Mouse (Mus musculus): ENCODE data around the gene Msmb. TPM values are rescaled to one million over a fixed set of nuclear protein-coding genes. Genes with fewer than 3 reads are reported as not detected.
"Not testable (repeated sequence)": the region's sequence is repeated elsewhere in the genome, so short reads cannot be mapped to it uniquely, and the experiment has no call there.

Gene Msmb
- not detected for total RNA-seq (2021)
- long read RNA-seq, experiment 1: 0 reads
- long read RNA-seq, experiment 2: 0 reads

GRCm38 (mm10) chr14:32141723-32142122 is at the start of gene Msmb:
TSS of gene Msmb (plus strand) at chr14:32142023.
- no peak for DNase-seq

- DNase-seq: no peak
Observed at GRCm38 (mm10) chr14:32093018-32093417, 48.8 kb upstream of the Msmb start.

DNA sequence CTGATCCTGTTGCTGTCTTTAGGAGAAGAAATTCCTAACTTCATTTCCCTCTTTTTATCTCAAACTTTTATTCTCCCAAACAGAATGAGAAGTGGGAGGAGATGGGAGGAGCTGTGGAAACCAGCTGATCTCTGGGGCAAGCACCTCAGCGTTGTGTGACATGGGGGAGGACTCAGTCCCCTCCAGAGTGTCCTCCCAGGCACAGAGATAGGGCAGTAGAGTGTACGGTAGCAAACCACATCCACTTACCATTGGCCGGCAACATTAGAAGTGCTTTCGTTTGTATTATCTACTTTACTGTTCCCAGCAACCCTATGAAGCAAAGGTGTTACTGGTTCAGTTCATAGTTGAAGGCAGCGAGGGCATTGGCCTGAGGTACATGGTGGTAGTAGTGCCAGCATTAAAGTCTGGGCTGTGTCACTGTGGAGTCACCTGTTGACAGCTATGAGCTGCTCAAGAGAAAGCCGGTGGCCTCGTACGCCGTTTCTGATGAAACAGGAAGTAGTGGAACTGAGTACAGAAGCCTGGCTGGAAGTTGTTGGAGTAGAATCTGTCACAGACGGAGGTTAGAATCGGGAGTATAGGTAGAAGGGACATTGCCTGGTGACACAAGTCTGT is 48.2 kb upstream of the Msmb start:
- no peak for DNase-seq

GRCm38 (mm10) chr14:32095646-32096045 is 46.2 kb upstream of the Msmb start:
- no peak for DNase-seq

DNA sequence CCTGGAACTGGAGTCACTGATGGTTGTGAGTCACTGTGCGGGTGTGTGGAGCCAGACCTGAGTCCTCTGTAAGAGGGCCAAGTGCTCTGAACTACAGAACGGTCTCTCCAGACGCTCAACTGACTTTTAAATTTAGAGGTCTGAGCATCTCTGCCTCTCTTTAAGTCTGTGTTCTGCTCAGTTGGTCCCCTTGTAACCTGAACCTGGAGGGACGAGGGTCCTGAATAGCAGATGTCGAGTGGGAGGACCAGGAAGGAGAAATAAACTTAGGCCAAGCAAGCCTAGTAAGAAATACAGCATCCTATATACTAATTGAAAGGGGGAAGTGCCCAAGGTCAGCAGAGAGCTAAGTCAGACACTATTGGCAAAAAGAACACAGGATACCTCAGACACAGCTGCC is 45.1 kb upstream of the Msmb start:
- no peak for DNase-seq

GRCm38 (mm10) chr14:32097691-32098090 is 44.1 kb upstream of the Msmb start:
- DNase-seq: no peak

DNA sequence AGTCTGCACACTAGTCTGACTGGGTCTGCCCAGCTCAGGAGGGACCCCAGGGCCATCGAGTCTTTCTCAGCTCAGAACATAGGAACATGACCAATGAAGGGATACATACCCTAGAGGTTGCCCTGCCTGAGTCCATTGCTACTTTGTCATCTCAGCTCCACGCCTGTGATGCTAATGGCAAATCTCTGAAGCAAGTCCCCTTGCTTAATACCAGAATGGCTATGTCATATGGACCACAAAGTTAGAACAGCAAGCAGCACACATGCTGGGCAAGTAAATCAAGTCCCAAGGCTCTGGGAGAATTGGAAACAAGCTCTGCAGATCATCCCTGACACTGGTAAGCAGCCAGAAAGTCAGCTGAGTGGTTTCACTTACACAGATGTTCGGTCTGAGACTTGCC is 42.9 kb upstream of the Msmb start:
- no peak for DNase-seq

DNA sequence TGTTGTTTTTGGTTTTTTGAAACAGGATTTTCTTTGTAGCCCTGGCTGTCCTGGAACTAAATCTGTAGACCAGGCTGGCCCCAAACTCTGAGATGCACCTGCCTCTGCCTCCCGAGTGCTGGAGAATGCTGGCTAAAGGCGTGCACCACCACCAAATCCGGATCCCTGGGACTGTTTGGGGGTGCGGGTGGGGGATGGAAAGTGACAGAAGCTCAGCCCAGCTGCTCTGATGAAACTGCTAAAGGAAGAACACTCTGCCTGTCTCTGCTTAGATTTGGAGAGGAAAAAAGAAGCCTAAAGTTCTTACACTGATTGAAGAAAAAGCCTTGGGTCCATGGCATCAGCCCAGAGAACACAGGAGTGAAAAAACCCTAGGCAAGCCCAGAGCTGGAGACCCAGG is 38.3 kb upstream of the Msmb start:
- no peak for DNase-seq

- DNase-seq: no peak
Observed at GRCm38 (mm10) chr14:32105663-32106062, 36.2 kb upstream of the Msmb start.

GRCm38 (mm10) chr14:32106911-32107310 is 34.9 kb upstream of the Msmb start:
- DNase-seq: no peak

DNA sequence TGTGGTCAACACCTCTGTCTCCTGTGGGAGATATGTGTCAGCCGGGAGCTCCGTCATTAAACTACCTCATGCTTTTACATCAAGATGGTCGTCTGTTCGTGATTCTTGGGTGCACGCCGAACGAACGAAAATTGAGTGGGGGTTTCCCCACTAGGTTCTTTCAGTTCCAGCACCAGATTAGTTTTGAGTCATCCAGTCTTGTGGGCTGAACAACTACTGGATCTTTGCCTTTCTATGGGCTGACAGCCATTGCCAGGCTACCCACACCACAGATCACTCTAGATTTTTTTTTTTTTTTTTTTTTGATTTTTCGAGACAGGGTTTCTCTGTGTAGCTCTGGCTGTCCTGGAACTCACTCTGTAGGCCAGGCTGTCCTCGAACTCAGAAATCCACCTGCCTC is 29.7 kb upstream of the Msmb start:
- not testable (repeated sequence) for DNase-seq

GRCm38 (mm10) chr14:32120940-32121919 is 20.6 kb upstream of the Msmb start:
- DNase-seq: no peak

DNA sequence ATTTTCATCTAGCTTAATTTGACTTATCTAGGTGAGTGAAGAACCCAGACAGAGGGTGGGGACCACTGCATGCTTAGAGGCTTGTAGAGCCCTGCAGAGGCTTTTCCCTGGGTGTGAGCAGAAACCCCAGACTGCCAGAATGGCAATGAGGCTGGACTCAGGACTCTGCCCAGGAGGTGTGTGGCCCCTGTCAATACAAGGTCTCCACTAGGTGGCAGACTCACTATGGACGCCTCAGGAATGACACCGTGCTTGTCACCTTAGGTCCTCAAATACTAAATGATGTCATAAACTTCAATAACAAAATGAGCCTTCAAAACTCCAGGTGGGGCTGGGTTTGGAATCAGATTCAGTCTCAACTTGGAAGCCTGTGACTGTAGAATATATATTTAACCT is 19.9 kb upstream of the Msmb start:
- no peak for DNase-seq

DNA sequence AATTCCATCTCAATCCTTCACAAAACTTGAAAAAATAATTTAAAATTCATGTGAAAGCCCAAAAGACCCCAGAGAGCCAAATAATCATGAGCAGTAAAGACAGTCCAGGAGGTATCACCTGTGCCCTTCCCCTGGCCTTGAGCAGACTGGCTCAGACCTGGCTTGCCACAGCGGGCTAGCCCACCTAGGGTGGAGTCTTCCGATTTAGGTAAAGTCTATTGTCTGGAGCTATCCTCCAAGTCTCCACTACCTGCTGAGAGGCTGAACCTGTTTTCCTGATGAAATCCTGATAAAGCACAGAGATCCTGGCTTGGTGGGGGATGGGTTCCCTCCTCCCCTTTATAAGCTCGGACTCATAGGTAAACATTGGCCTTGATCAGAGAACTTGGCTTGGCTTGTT is 17.6 kb upstream of the Msmb start:
- DNase-seq: no peak

- not testable (repeated sequence) for DNase-seq
Observed at GRCm38 (mm10) chr14:32125256-32125655, 16.6 kb upstream of the Msmb start.

DNA sequence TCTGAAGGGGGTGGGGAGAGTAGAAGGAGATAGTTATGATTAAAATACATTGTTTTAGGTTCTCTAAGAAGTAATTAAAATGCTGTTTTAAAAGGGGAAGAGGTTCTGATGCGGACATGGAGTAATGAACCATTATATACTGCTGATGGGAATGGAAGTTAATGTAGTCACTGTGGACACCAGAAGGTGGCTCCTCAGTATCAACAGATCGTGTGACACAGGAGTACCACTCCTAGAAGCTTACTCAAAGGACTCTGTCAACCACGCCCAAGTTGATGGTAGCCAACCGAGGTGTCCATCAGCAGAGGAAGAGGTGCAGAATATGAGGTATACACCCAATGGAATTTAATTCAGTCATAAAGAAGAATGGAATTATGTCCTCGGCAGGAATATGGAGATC is 13.4 kb upstream of the Msmb start:
- DNase-seq: no peak

DNA sequence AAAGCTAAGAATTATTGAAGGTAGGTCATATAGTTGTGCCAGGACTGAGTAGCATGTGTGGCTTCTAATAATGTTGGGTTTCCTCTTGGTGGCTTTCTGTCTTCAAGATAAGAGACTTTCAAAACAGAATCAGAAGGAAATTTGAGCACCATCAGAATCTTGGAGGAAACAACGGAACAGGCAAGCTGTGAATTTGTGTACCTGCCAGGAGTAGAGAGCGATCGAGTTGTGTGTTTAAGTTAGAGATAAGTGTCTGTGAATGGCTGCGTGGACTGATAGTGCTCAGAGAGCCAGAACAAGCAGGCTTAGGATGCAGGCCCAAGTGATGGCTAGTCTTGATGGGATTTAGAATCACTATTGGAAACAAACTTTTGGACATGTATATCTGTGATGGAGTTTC is 10.0 kb upstream of the Msmb start:
- DNase-seq: no peak

DNA sequence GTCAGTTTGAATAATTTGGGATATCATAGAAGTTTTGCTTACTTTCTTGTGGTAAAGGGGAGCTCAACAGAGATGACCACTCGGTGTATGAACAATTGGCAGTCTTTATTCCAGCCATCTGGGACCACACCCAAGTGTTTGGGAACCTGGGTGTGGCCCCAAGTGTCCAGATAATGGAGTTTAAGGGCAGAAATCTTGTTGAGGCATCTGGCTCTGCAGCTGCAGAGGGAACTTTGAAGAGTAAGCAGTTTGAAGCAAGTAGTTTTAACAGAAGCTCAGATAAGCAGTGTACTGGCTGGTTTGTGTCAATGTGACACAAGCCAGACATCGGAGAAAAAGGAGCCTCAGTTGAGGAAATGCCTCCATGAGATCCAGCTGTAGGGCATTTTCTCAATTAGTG is 7.5 kb upstream of the Msmb start:
- no peak for DNase-seq

GRCm38 (mm10) chr14:32136467-32136866 is 5.4 kb upstream of the Msmb start:
- DNase-seq: not testable (repeated sequence)

DNA sequence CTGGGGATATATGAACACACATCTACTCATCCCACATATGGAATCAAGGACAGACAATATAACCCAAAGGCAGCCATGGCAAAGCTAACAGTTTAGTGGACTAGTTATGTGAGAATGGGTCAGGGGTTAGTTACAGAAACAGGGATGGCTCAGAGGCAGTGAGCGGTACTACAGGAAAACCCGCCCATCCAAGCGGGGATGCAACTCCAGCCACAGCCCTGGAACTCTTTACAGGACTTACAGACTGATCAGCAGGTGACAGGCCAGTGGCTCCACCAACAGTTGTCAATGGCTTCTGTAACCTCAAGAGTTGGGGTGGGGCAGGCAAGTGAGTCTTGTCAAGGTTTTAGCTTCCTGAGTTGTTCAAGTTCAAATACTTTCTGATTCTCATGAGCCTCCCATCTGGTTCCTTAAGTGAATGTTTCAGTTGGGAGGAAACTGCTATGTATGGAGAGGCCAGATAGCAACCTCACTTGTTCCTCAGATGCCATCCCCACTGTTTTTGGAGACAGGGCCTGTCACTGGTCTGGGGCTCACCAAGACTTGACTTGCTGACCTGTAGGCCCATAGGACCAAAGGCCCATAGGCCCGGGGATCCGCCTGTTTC is 1.4 kb upstream of the Msmb start:
- DNase-seq: no peak

GRCm38 (mm10) chr14:32144734-32145133 is 2.9 kb downstream of the Msmb start:
- DNase-seq: no peak

DNA sequence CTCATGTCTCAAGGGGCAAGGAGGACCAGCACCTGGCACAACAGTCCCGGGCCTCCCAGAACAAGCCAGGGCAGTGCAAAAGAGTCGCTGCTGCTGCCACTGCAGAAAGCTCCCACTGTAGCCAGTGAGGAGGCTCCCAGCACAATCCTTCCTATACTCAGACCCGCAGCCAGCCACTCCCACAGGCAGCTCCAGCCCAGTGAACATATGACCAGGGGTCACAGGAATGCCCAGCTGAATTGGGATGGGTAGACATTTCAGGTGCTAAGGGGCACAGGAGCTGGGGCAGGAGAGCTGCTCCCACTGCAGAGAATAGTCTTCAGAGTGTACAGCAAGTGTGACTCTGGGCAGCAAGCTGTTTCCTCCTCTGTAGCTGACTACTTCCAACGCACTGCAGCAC is 3.6 kb downstream of the Msmb start:
- no peak for DNase-seq

Measured in gastrocnemius, postnatal 25 days (tissue).